Mouse (Mus musculus) MEL (cell line): ENCODE results near the gene Cnppd1. TPM values are rescaled to one million over a fixed set of nuclear protein-coding genes. Genes with fewer than 3 reads are reported as not detected.

Source experiments
- DNase-seq: peaks from one replicate; pipeline ENCODE4 v3.0.0; 2011; ENCODE audit warnings: low read depth, low spot score
- H3K27ac ChIP-seq: 2 replicates; pipeline ENCODE4 v1.5.1; 2012; ENCODE audit warnings: low read depth, mild to moderate bottlenecking, control low read depth, low read length, moderate library complexity; ENCODE audit not compliant: control insufficient read depth
- H3K27me3 ChIP-seq, 2 experiments: fragments of 150-350 bp in 1 of 2; sonication (generic) in 1 of 2; 2 replicates each; pipeline ENCODE4 v1.6.1; 2012; ENCODE audit warnings: low read length in 2 of 2, mild to moderate bottlenecking in 2 of 2, improper control_type of control experiment in 1 of 2, moderate library complexity in 1 of 2; ENCODE audit not compliant: insufficient read depth in 2 of 2, control insufficient read depth in 1 of 2
- H3K36me3 ChIP-seq, 2 experiments: 2 replicates each; pipeline ENCODE4 v1.6.1; 2012 to 2014; ENCODE audit warnings: low read length in 2 of 2, improper control_type of control experiment in 1 of 2, inconsistent platforms in 1 of 2, mild to moderate bottlenecking in 1 of 2; ENCODE audit not compliant: insufficient read depth in 2 of 2, control insufficient read depth in 1 of 2
- H3K4me1 ChIP-seq, 2 experiments: fragments of 150-350 bp in 1 of 2; sonication (generic) in 1 of 2; 2 replicates each; pipeline ENCODE4 v1.6.1; 2012; ENCODE audit warnings: low read length in 2 of 2, improper control_type of control experiment in 1 of 2, mild to moderate bottlenecking in 1 of 2; ENCODE audit not compliant: insufficient read depth in 2 of 2, control insufficient read depth in 1 of 2
- H3K4me3 ChIP-seq, 2 experiments: fragments of 150-350 bp in 1 of 2; sonication (generic) in 1 of 2; 2 replicates each; pipeline ENCODE4 v1.5.1; 2012; ENCODE audit warnings: low read depth in 2 of 2, low read length in 2 of 2, mild to moderate bottlenecking in 2 of 2, moderate library complexity in 2 of 2, control low read depth in 1 of 2, improper control_type of control experiment in 1 of 2; ENCODE audit not compliant: control insufficient read depth in 1 of 2, insufficient read depth in 1 of 2
- H3K79me2 ChIP-seq: 2 replicates; pipeline ENCODE4 v1.6.1; 2012; ENCODE audit warnings: mild to moderate bottlenecking, low read length, moderate library complexity; ENCODE audit not compliant: control insufficient read depth, poor library complexity, insufficient read depth
- H3K9ac ChIP-seq: 2 replicates; pipeline ENCODE4 v1.6.1; 2012; ENCODE audit warnings: low read depth, mild to moderate bottlenecking, control low read depth, low read length, moderate library complexity; ENCODE audit not compliant: control insufficient read depth, poor library complexity, severe bottlenecking
- H3K9me3 ChIP-seq: fragments of 150-350 bp; sonication (generic); replicated peaks from 2 replicates; pipeline ENCODE4 v1.6.1; 2012; ENCODE audit warnings: mild to moderate bottlenecking, low read length, improper control_type of control experiment, moderate library complexity; ENCODE audit not compliant: insufficient read depth
- BHLHE40 ChIP-seq: IDR thresholded peaks from 2 replicates; pipeline ENCODE4 v1.6.1; 2012; ENCODE audit warnings: low read depth, mild to moderate bottlenecking, inconsistent platforms, low read length, improper control_type of control experiment, borderline replicate concordance
- CHD2 ChIP-seq: IDR thresholded peaks from 2 replicates; pipeline ENCODE4 v1.6.1; 2011; ENCODE audit warnings: low read length, improper control_type of control experiment
- CTCF ChIP-seq, 3 experiments: IDR thresholded peaks in 2 of 3; conservative IDR thresholded peaks in 1 of 3; 2 replicates each; pipeline ENCODE4 v1.5.1; 2011 to 2012; ENCODE audit warnings: low read length in 3 of 3, low read depth in 2 of 3, mild to moderate bottlenecking in 2 of 3, improper control_type of control experiment in 1 of 3, inconsistent platforms in 1 of 3, mixed read lengths in 1 of 3, moderate library complexity in 1 of 3; ENCODE audit not compliant: control insufficient read depth in 1 of 3, insufficient read depth in 1 of 3, poor library complexity in 1 of 3, severe bottlenecking in 1 of 3
- E2F4 ChIP-seq: IDR thresholded peaks from 2 replicates; pipeline ENCODE4 v1.6.1; 2011; ENCODE audit warnings: low read depth, low read length, improper control_type of control experiment, borderline replicate concordance
- ELF1 ChIP-seq: IDR thresholded peaks from 2 replicates; pipeline ENCODE4 v1.6.1; 2014; ENCODE audit warnings: low read depth, mild to moderate bottlenecking, inconsistent platforms, low read length, improper control_type of control experiment, moderate library complexity
- EP300 ChIP-seq, 2 experiments: IDR thresholded peaks; 2 replicates each; pipeline ENCODE4 v1.6.1; 2011; ENCODE audit warnings: improper control_type of control experiment in 2 of 2, low read length in 2 of 2, low read depth in 1 of 2, mild to moderate bottlenecking in 1 of 2
- ETS1 ChIP-seq: IDR thresholded peaks from 2 replicates; pipeline ENCODE4 v1.6.1; 2012; ENCODE audit warnings: low read depth, mild to moderate bottlenecking, inconsistent platforms, low read length, improper control_type of control experiment, moderate library complexity
- GABPA ChIP-seq: IDR thresholded peaks from 2 replicates; pipeline ENCODE4 v1.6.1; 2012; ENCODE audit warnings: low read depth, mild to moderate bottlenecking, inconsistent platforms, low read length, improper control_type of control experiment, moderate library complexity
- GATA1 ChIP-seq: IDR thresholded peaks from 2 replicates; pipeline ENCODE4 v1.6.1; 2011; ENCODE audit warnings: low read depth, low read length, improper control_type of control experiment
- HCFC1 ChIP-seq: IDR thresholded peaks from 2 replicates; pipeline ENCODE4 v1.6.1; 2012; ENCODE audit warnings: low read depth, mild to moderate bottlenecking, inconsistent platforms, low read length, improper control_type of control experiment, moderate library complexity
- JUND ChIP-seq: IDR thresholded peaks from 2 replicates; pipeline ENCODE4 v1.6.1; 2011; ENCODE audit warnings: low read depth, mild to moderate bottlenecking, improper control_type of control experiment, low read length
- KAT2A ChIP-seq: conservative IDR thresholded peaks from 2 replicates; pipeline ENCODE4 v1.6.1; 2012; ENCODE audit warnings: low read depth, low read length, improper control_type of control experiment, inconsistent platforms
- MAFK ChIP-seq: IDR thresholded peaks from 2 replicates; pipeline ENCODE4 v1.6.1; 2011; ENCODE audit warnings: low read depth, mild to moderate bottlenecking, low read length, improper control_type of control experiment, borderline replicate concordance
- MAX ChIP-seq: IDR thresholded peaks from 2 replicates; pipeline ENCODE4 v1.6.1; 2011; ENCODE audit warnings: low read length, improper control_type of control experiment
- MAZ ChIP-seq: IDR thresholded peaks from 2 replicates; pipeline ENCODE4 v1.6.1; 2012; ENCODE audit warnings: low read depth, mild to moderate bottlenecking, inconsistent platforms, low read length, improper control_type of control experiment
- MEF2A ChIP-seq: IDR thresholded peaks from 2 replicates; pipeline ENCODE4 v1.6.1; 2014; ENCODE audit warnings: low read depth, mild to moderate bottlenecking, inconsistent platforms, low read length, improper control_type of control experiment; ENCODE audit not compliant: poor library complexity, insufficient replicate concordance, severe bottlenecking; ENCODE audit errors: extremely low read depth
- MYB ChIP-seq: IDR thresholded peaks from 2 replicates; pipeline ENCODE4 v1.6.1; 2011; ENCODE audit warnings: mild to moderate bottlenecking, low read depth, low read length, improper control_type of control experiment
- MYC ChIP-seq: IDR thresholded peaks from 2 replicates; pipeline ENCODE4 v1.6.1; 2011; ENCODE audit warnings: low read depth, mild to moderate bottlenecking, low read length, improper control_type of control experiment, moderate library complexity
- NELFE ChIP-seq: IDR thresholded peaks from 2 replicates; pipeline ENCODE4 v1.6.1; 2011; ENCODE audit warnings: low read depth, low read length, improper control_type of control experiment
- NRF1 ChIP-seq: IDR thresholded peaks from 2 replicates; pipeline ENCODE4 v1.6.1; 2014; ENCODE audit warnings: low read depth, mild to moderate bottlenecking, inconsistent platforms, low read length, improper control_type of control experiment, moderate library complexity; ENCODE audit not compliant: poor library complexity, insufficient read depth, severe bottlenecking
- POLR2A ChIP-seq, 2 experiments: IDR thresholded peaks; 2 replicates each; pipeline ENCODE4 v1.6.1; 2011 to 2012; ENCODE audit warnings: low read length in 2 of 2, mild to moderate bottlenecking in 2 of 2, control low read depth in 1 of 2, improper control_type of control experiment in 1 of 2, low read depth in 1 of 2, moderate library complexity in 1 of 2; ENCODE audit not compliant: control insufficient read depth in 1 of 2, insufficient read depth in 1 of 2, poor library complexity in 1 of 2
- POLR2AphosphoS2 ChIP-seq: IDR thresholded peaks from 2 replicates; pipeline ENCODE4 v1.6.1; 2011; ENCODE audit warnings: low read length, improper control_type of control experiment
- POLR2AphosphoS5 ChIP-seq: IDR thresholded peaks from 2 replicates; pipeline ENCODE4 v1.6.1; 2012; ENCODE audit warnings: low read depth, borderline replicate concordance, mild to moderate bottlenecking, inconsistent platforms, low read length, moderate library complexity, mixed read lengths
- RAD21 ChIP-seq: IDR thresholded peaks from 2 replicates; pipeline ENCODE4 v1.6.1; 2011; ENCODE audit warnings: mild to moderate bottlenecking, low read depth, low read length, improper control_type of control experiment
- RCOR1 ChIP-seq: IDR thresholded peaks from 2 replicates; pipeline ENCODE4 v1.6.1; 2012; ENCODE audit warnings: low read depth, mild to moderate bottlenecking, inconsistent platforms, low read length, improper control_type of control experiment
- SMC3 ChIP-seq: IDR thresholded peaks from 2 replicates; pipeline ENCODE4 v1.6.1; 2011; ENCODE audit warnings: low read depth, low read length, improper control_type of control experiment
- TAL1 ChIP-seq: IDR thresholded peaks from 2 replicates; pipeline ENCODE4 v1.6.1; 2012; ENCODE audit warnings: mild to moderate bottlenecking, inconsistent platforms, low read length, moderate library complexity, mixed read lengths
- TBP ChIP-seq: IDR thresholded peaks from 2 replicates; pipeline ENCODE4 v1.8.0; 2011; ENCODE audit warnings: low read depth, low read length, improper control_type of control experiment
- TCF12 ChIP-seq: IDR thresholded peaks from 2 replicates; pipeline ENCODE4 v1.6.1; 2014; ENCODE audit warnings: low read depth, mild to moderate bottlenecking, inconsistent platforms, low read length, improper control_type of control experiment, moderate library complexity
- UBTF ChIP-seq: IDR thresholded peaks from 2 replicates; pipeline ENCODE4 v1.6.1; 2012; ENCODE audit warnings: low read depth, mild to moderate bottlenecking, inconsistent platforms, low read length, improper control_type of control experiment, moderate library complexity, borderline replicate concordance; ENCODE audit not compliant: insufficient read depth
- USF1 ChIP-seq: IDR thresholded peaks from 2 replicates; pipeline ENCODE4 v1.6.1; 2014; ENCODE audit warnings: low read depth, mild to moderate bottlenecking, inconsistent platforms, low read length, improper control_type of control experiment, moderate library complexity
- USF2 ChIP-seq, 2 experiments: IDR thresholded peaks; 2 replicates each; pipeline ENCODE4 v1.6.1; 2011 to 2012; ENCODE audit warnings: improper control_type of control experiment in 2 of 2, low read length in 2 of 2, borderline replicate concordance in 1 of 2, inconsistent platforms in 1 of 2, low read depth in 1 of 2, mild to moderate bottlenecking in 1 of 2; ENCODE audit not compliant: insufficient read depth in 1 of 2
- ZC3H11A ChIP-seq: IDR thresholded peaks from 2 replicates; pipeline ENCODE4 v1.6.1; 2012; ENCODE audit warnings: low read depth, mild to moderate bottlenecking, inconsistent platforms, low read length, improper control_type of control experiment
- ZKSCAN1 ChIP-seq: IDR thresholded peaks from 2 replicates; pipeline ENCODE4 v1.6.1; 2012; ENCODE audit warnings: low read depth, mild to moderate bottlenecking, inconsistent platforms, low read length, improper control_type of control experiment, moderate library complexity
- ZNF384 ChIP-seq: IDR thresholded peaks from 2 replicates; pipeline ENCODE4 v1.6.1; 2012; ENCODE audit warnings: low read depth, mild to moderate bottlenecking, inconsistent platforms, low read length, improper control_type of control experiment
- polyA plus RNA-seq, 2 experiments: library from polyadenylated mRNA; stranded (reverse) in 1 of 2; unstranded in 1 of 2; fragments of >175 nt in 1 of 2; fragments of >200 nt in 1 of 2; gene quantifications; 2 replicates each; pipeline versions ENCODE4 v1.2.1 to v1.2.4; 2012; ENCODE audit warnings: low replicate concordance in 2 of 2, low read depth in 1 of 2; ENCODE audit not compliant: insufficient read length in 2 of 2, insufficient read depth in 1 of 2, missing spikeins in 1 of 2
- total RNA-seq: library from RNA; depleted of rRNA; stranded (reverse); fragments of 300-350 nt; gene quantifications from 2 replicates; pipeline ENCODE4 v1.2.3, GENCODE M21; 2012

The Cnppd1 gene
- total and polyA plus RNA-seq, 3 experiments, result 54.4 to 314 (median 70.1) TPM

DNA sequence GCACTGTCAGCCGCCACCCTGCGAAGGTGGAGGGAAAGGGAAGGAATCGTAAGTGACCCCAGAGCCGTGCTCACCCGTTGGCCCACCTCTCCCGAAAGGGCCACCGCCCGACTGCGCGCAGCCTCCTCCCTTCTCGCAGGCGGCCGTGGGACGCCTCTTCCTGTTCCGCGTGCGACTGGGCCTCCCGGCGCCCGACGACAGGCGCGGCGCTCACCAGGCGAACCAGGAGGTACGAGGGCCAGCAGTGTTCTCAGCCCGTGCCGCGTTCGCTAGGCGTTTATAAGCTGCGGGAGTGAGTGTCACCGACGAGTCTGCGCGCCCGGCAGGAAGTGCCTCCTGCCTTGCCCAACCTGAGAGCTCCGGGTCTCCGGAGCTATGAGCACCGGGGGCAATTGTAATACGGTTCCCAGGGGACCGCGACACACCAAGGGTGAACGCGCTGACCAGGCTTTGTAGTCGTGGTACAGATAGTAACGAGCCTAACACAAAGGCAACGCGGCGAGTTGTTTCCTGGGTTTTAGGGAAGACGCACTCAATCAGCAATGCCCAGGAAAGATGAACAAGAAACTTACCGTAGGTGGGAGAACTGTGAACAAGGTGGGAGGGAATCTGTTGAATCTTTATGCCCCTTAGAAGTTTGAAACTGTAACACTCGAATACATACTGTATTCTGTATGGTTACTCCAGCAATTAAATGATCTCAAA, 873 bp downstream of the Cnppd1 start:
- no peaks in the 10 kb centered on the region for H3K9me3 ChIP-seq
- peak overlapping the region; percentile 91 for H3K27ac ChIP-seq
- H3K36me3 ChIP-seq, result peaks cover 4 to 27% of the 10 kb centered on the region in 2 experiments; a peak in 3 of 4 replicates
- no peaks in the 10 kb centered on the region for H3K27me3 ChIP-seq
- peak overlapping the region; percentile 93 for H3K9ac ChIP-seq
- H3K4me3 ChIP-seq, result peak overlapping the region; percentile 88 to 94
- peaks cover 38% of the 10 kb centered on the region for H3K79me2 ChIP-seq
- peak; percentile 80 for DNase-seq
- peaks cover 11 to 28% of the 10 kb centered on the region in 2 experiments for H3K4me1 ChIP-seq
- TF ChIP-seq TAL1, result no peak
- no peak for TF ChIP-seq ZC3H11A
- no peak for TF ChIP-seq ZKSCAN1
- TF ChIP-seq MEF2A, result no peak
- TF ChIP-seq MYB, result no peak
- TF ChIP-seq MAZ, result no peak
- no peak for TF ChIP-seq GATA1
- no peak for TF ChIP-seq SMC3
- TF ChIP-seq JUND, result no peak
- peak; percentile 96; the same call in 1 of the 2 replicates for TF ChIP-seq UBTF
- TF ChIP-seq MYC, result no peak; the same call in none of the 2 replicates
- no peak for TF ChIP-seq POLR2AphosphoS2
- no peak for TF ChIP-seq ZNF384
- TF ChIP-seq MAFK, result no peak
- no peak for TF ChIP-seq EP300 (IDR thresholded peaks at IDR 0.05; ENCODE audit: low read depth in 1 of 2, low read length in 2 of 2)
- TF ChIP-seq USF1, result peak; percentile 34
- TF ChIP-seq CHD2, result no peak
- TF ChIP-seq RAD21, result no peak
- peak; percentile 45; the same call in 1 of the 2 replicates for TF ChIP-seq NRF1
- TF ChIP-seq ETS1, result no peak; the same call in 1 of the 2 replicates
- peak; percentile 67 to 85 for TF ChIP-seq POLR2A (IDR thresholded peaks at IDR 0.05; ENCODE audit: control insufficient read depth in 1 of 2, insufficient read depth in 1 of 2, low read depth in 1 of 2, low read length in 2 of 2, poor library complexity in 1 of 2)
- peak; percentile 70 for TF ChIP-seq NELFE
- TF ChIP-seq KAT2A, result no peak; the same call in 1 of the 2 replicates
- no peak for TF ChIP-seq E2F4
- no peak for TF ChIP-seq RCOR1
- TF ChIP-seq CTCF (IDR thresholded peaks at IDR 0.05 in 2 of 3, conservative IDR thresholded peaks at IDR 0.05 in 1 of 3; ENCODE audit: control insufficient read depth in 1 of 3, insufficient read depth in 1 of 3, low read depth in 2 of 3, low read length in 3 of 3, poor library complexity in 1 of 3, severe bottlenecking in 1 of 3), result no peak
- no peak for TF ChIP-seq USF2 (IDR thresholded peaks at IDR 0.05; ENCODE audit: borderline replicate concordance in 1 of 2, insufficient read depth in 1 of 2, low read depth in 1 of 2, low read length in 2 of 2)
- TF ChIP-seq MAX, result no peak; the same call in 1 of the 2 replicates
- TF ChIP-seq BHLHE40, result 0 out of 2 replicates have a peak, but pooled peaks have one; percentile 24
- TF ChIP-seq POLR2AphosphoS5, result peak; percentile 81; the same call in 1 of the 2 replicates
- 0 out of 2 replicates have a peak, but pooled peaks have one; percentile 1 for TF ChIP-seq TBP
- TF ChIP-seq HCFC1, result peak; percentile 57; the same call in 1 of the 2 replicates
- peak; percentile 69 for TF ChIP-seq ELF1
- TF ChIP-seq TCF12, result no peak; the same call in 1 of the 2 replicates
- no peak for TF ChIP-seq GABPA
